8 mouse cellular contexts compared by ENCODE assay signal in genomic region chr11:74521981-74522486, GRCm38 (mm10).
DNase-seq lines count a peak whose midpoint lies in the region; ATAC-seq and TF ChIP-seq lines count a peak whose summit lies in the region.

No protein-coding gene starts in this region.

- no peak for TF ChIP-seq POLR2A in limb, embryonic 14.5 days (IDR thresholded peaks at IDR 0.05; ENCODE audit: borderline replicate concordance, extremely low read depth, insufficient read depth, insufficient read length)

- H3K4me3 ChIP-seq in embryonic facial prominence, embryonic 11.5 days (ENCODE audit: low read depth, low read length) = peak overlapping the region; percentile 68
- peak overlapping the region; percentile 75 for H3K4me3 ChIP-seq in heart, embryonic 16.5 days (ENCODE audit: low read length)
- peak overlapping the region; percentile 63 for H3K4me3 ChIP-seq in limb, embryonic 14.5 days (replicated peaks; ENCODE audit: low read length)
- peak overlapping the region; percentile 67 for H3K4me3 ChIP-seq in neural tube, embryonic 15.5 days (replicated peaks)

- H3K27me3 ChIP-seq in embryonic facial prominence, embryonic 11.5 days (ENCODE audit: control insufficient read depth, insufficient read depth, low read length) = peaks cover 19% of the 10 kb centered on the region
- peaks cover 14% of the 10 kb centered on the region for H3K27me3 ChIP-seq in heart, embryonic 16.5 days (ENCODE audit: control insufficient read depth, insufficient read depth, low read length)
- H3K27me3 ChIP-seq in limb, embryonic 14.5 days (ENCODE audit: control insufficient read depth, insufficient read depth, low read length) = peaks cover 43% of the 10 kb centered on the region
- H3K27me3 ChIP-seq in neural tube, embryonic 15.5 days (replicated peaks) = peaks cover 7% of the 10 kb centered on the region; the same call in 1 of the 2 replicates

- H3K9ac ChIP-seq in embryonic facial prominence, embryonic 11.5 days (replicated peaks; ENCODE audit: low read length) = peak overlapping the region; percentile 65
- peak overlapping the region; percentile 73 for H3K9ac ChIP-seq in heart, embryonic 16.5 days (ENCODE audit: low read length)
- peak overlapping the region; percentile 58 for H3K9ac ChIP-seq in limb, embryonic 14.5 days (ENCODE audit: low read depth, low read length, severe bottlenecking)
- H3K9ac ChIP-seq in neural tube, embryonic 15.5 days (replicated peaks) = peak overlapping the region; percentile 66

- no peak overlapping the region for H3K27ac ChIP-seq in embryonic facial prominence, embryonic 11.5 days (replicated peaks; ENCODE audit: low read depth, low read length)
- H3K27ac ChIP-seq in heart, embryonic 16.5 days (ENCODE audit: low read length) = peak overlapping the region; percentile 66
- H3K27ac ChIP-seq in limb, embryonic 14.5 days (replicated peaks; ENCODE audit: low read depth, low read length) = no peak overlapping the region
- peak overlapping the region; percentile 67 for H3K27ac ChIP-seq in neural tube, embryonic 15.5 days (replicated peaks)

- no peak for ATAC-seq in embryonic facial prominence, embryonic 11.5 days (replicated peaks; ENCODE audit: insufficient number of reproducible peaks, low FRiP score, low TSS enrichment, low read depth)
- no peak for ATAC-seq in heart, embryonic 16.5 days (replicated peaks; ENCODE audit: extremely low read depth, insufficient read depth, low FRiP score)
- no peak; the same call in 1 of the 2 replicates for ATAC-seq in limb, embryonic 14.5 days (ENCODE audit: low FRiP score, low read depth)
- ATAC-seq in neural tube, embryonic 15.5 days (ENCODE audit: low FRiP score) = peak; percentile 36; the same call in 1 of the 2 replicates

- H3K4me2 ChIP-seq in embryonic facial prominence, embryonic 11.5 days (ENCODE audit: low read depth, low read length) = peak overlapping the region; percentile 99
- H3K4me2 ChIP-seq in heart, embryonic 16.5 days (ENCODE audit: low read depth, low read length) = peak overlapping the region; percentile 98
- H3K4me2 ChIP-seq in limb, embryonic 14.5 days (replicated peaks; ENCODE audit: low read depth, low read length, severe bottlenecking) = peak overlapping the region; percentile 83
- peak overlapping the region; percentile 98 for H3K4me2 ChIP-seq in neural tube, embryonic 15.5 days

- no peaks in the 10 kb centered on the region for H3K36me3 ChIP-seq in embryonic facial prominence, embryonic 11.5 days (replicated peaks; ENCODE audit: control insufficient read depth, insufficient read depth, low read depth, low read length)
- H3K36me3 ChIP-seq in heart, embryonic 16.5 days (ENCODE audit: control insufficient read depth, insufficient read depth) = no peaks in the 10 kb centered on the region
- no peaks in the 10 kb centered on the region for H3K36me3 ChIP-seq in limb, embryonic 14.5 days (ENCODE audit: control insufficient read depth, insufficient read depth, low read length)
- no peaks in the 10 kb centered on the region for H3K36me3 ChIP-seq in neural tube, embryonic 15.5 days

- DNase-seq in left cerebral cortex, adult 18-20 months (ENCODE audit: low spot score in 2 of 2) = peak; percentile 41 to 48
- DNase-seq in left cerebral cortex, adult 8-10 months (ENCODE audit: low spot score in 2 of 2) = no peak
- peak; percentile 48 for DNase-seq in Muller cell, postnatal 12 days (ENCODE audit: inconsistent ontology term)
- DNase-seq in embryonic facial prominence, embryonic 11.5 days (ENCODE audit: low spot score) = peak; percentile 50
- DNase-seq in limb, embryonic 14.5 days (ENCODE audit: low spot score) = no peak
- DNase-seq in yolk sac, embryonic 10.5 days (ENCODE audit: low spot score) = no peak

- under 1% methylated on average over 29 of the region's 29 CpGs for WGBS in embryonic facial prominence, embryonic 11.5 days
- WGBS in heart, embryonic 16.5 days = under 1% methylated on average over 29 of the region's 29 CpGs
- WGBS in limb, embryonic 14.5 days = 1% methylated on average over 29 of the region's 29 CpGs
- under 1% methylated on average over 29 of the region's 29 CpGs for WGBS in neural tube, embryonic 15.5 days

- H3K4me1 ChIP-seq in embryonic facial prominence, embryonic 11.5 days (ENCODE audit: control insufficient read depth, insufficient read depth, low read length) = peaks cover 12% of the 10 kb centered on the region
- H3K4me1 ChIP-seq in heart, embryonic 16.5 days (ENCODE audit: control insufficient read depth, insufficient read depth, low read length) = peaks cover 27% of the 10 kb centered on the region
- H3K4me1 ChIP-seq in limb, embryonic 14.5 days (ENCODE audit: control insufficient read depth, insufficient read depth, low read length) = peaks cover 8% of the 10 kb centered on the region
- H3K4me1 ChIP-seq in neural tube, embryonic 15.5 days = peaks cover 47% of the 10 kb centered on the region

- H3K9me3 ChIP-seq in embryonic facial prominence, embryonic 11.5 days (replicated peaks; ENCODE audit: control insufficient read depth, low read length) = no peaks in the 10 kb centered on the region
- H3K9me3 ChIP-seq in heart, embryonic 16.5 days (replicated peaks; ENCODE audit: control insufficient read depth, low read length) = no peaks in the 10 kb centered on the region
- no peaks in the 10 kb centered on the region for H3K9me3 ChIP-seq in limb, embryonic 14.5 days (ENCODE audit: control insufficient read depth, low read length)
- no peaks in the 10 kb centered on the region for H3K9me3 ChIP-seq in neural tube, embryonic 15.5 days (replicated peaks)

Comparison
In these comparisons a context has a peak if more than half of its experiments do, and no peak if none do; other contexts are left out.
1. DNase-seq: peak in left cerebral cortex, adult 18-20 months (2 of 2), Muller cell, postnatal 12 days (single experiment) and embryonic facial prominence, embryonic 11.5 days (single experiment); none in left cerebral cortex, adult 8-10 months (0 of 2), limb, embryonic 14.5 days (single experiment) and yolk sac, embryonic 10.5 days (single experiment).
2. H3K27ac ChIP-seq: peak in heart, embryonic 16.5 days (single experiment) and neural tube, embryonic 15.5 days (single experiment); none in embryonic facial prominence, embryonic 11.5 days (single experiment) and limb, embryonic 14.5 days (single experiment).
3. Peak in every context shown above with its lines, with median percentiles within 50 percentile points of each other: H3K4me2 ChIP-seq, H3K4me3 ChIP-seq and H3K9ac ChIP-seq.